Mouse (Mus musculus): ENCODE results near the gene Rab11a. TPM values are rescaled to one million over a fixed set of nuclear protein-coding genes. Genes with fewer than 3 reads are reported as not detected.
"Not testable (repeated sequence)": the region's sequence is repeated elsewhere in the genome, so short reads cannot be mapped to it uniquely, and the experiment has no call there.

The Rab11a gene
- total RNA-seq, 1 experiment from 2014 or later = 206 TPM

GRCm38 (mm10) chr9:64764824-64765223 is 27.3 kb upstream of the Rab11a start:
- ATAC-seq (replicated peaks in 1 of 2; ENCODE audit: insufficient read depth in 1 of 2, low FRiP score in 2 of 2, low TSS enrichment in 1 of 2, low read depth in 1 of 2, poor library complexity in 2 of 2, severe bottlenecking in 2 of 2) = no peak

DNA sequence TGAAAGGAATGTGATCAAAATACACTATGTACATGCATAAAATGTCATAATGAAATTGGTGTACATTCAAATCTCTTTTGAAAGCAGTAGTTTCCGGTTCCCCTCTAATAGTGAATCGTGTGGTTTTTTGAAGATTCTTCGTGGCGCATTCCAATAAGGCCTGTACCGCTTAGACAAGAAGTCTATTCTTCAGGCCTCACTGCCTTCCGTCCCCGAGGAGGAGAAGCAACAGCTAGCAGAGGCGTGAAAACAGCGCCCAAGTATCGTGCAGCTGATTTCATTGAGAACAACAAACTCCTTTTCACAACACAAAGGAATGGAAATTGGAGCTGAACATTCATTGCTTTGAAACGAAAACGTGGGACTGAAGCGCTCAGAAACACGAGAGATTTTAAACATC is 20.5 kb upstream of the Rab11a start:
- ATAC-seq (replicated peaks in 1 of 2; ENCODE audit: insufficient read depth in 1 of 2, low FRiP score in 2 of 2, low TSS enrichment in 1 of 2, low read depth in 1 of 2, poor library complexity in 2 of 2, severe bottlenecking in 2 of 2) = no peak

DNA sequence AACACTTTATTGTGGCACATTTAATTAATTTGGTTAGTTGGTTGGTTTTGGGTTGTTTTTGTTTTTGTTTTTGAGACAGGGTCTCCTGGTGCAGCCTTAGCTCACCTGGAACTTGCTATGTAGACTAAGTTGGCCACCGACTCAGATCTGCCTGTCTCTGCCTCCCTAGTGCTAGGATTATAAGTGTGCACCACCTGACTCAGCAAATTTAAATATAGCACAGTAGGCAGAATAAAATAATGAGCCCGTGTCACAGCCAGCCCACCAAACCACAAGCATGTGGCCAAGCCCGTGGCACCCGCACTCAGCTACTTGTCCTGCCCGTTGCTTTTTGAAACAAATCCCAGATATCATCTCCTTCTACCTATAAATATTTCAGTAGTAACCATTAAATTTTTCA is 15.0 kb upstream of the Rab11a start:
- 0 out of 4 replicates have a peak, but pooled peaks of 1 of the 2 experiments have one; percentile 37 for ATAC-seq (replicated peaks in 1 of 2; ENCODE audit: insufficient read depth in 1 of 2, low FRiP score in 2 of 2, low TSS enrichment in 1 of 2, low read depth in 1 of 2, poor library complexity in 2 of 2, severe bottlenecking in 2 of 2)

- no peak for ATAC-seq (replicated peaks in 1 of 2; ENCODE audit: insufficient read depth in 1 of 2, low FRiP score in 2 of 2, low TSS enrichment in 1 of 2, low read depth in 1 of 2, poor library complexity in 2 of 2, severe bottlenecking in 2 of 2)
Observed at GRCm38 (mm10) chr9:64749314-64749713, 11.8 kb upstream of the Rab11a start.

DNA sequence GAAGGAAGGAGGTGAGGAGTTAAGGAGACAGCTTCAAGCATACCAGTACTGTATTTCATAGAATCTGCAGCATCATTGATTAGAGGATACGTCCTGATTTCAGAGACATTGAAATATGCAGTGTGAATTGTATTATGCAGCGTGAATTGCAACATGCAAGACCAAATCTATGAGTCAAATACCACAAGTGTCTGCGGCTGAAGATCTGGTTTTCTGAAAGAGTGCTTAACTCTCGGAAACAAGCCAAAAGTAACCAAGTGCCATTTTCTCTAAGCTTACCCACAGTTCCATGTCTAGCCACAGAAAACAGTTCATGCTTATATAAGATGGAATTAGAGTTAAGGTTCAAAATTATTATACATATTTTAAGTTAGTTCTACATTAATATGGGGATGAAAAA is 10.2 kb upstream of the Rab11a start:
- no peak for ATAC-seq (replicated peaks in 1 of 2; ENCODE audit: insufficient read depth in 1 of 2, low FRiP score in 2 of 2, low TSS enrichment in 1 of 2, low read depth in 1 of 2, poor library complexity in 2 of 2, severe bottlenecking in 2 of 2)

DNA sequence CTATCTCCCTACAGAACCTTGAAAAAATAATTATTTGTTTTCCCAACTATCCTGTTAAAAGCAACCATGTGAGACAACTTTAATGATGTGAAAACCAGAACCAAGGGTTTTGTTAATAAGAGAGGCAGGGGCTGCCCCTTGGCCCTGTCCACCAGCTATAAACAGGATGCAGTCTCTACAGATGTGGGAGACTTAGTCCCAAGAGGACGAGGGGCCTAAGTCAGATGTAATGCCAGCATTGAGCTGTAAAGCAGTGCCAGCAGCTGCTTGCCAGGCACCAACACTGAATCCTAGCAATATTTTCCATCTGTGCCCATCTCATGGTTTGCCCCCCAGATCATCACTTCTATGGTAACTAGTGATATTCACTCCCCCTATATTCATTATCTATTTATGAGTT is 4.9 kb upstream of the Rab11a start:
- no peak for ATAC-seq (replicated peaks in 1 of 2; ENCODE audit: insufficient read depth in 1 of 2, low FRiP score in 2 of 2, low TSS enrichment in 1 of 2, low read depth in 1 of 2, poor library complexity in 2 of 2, severe bottlenecking in 2 of 2)

- no peak for ATAC-seq (replicated peaks in 1 of 2; ENCODE audit: insufficient read depth in 1 of 2, low FRiP score in 2 of 2, low TSS enrichment in 1 of 2, low read depth in 1 of 2, poor library complexity in 2 of 2, severe bottlenecking in 2 of 2)
Observed at GRCm38 (mm10) chr9:64739001-64739400, 1.4 kb upstream of the Rab11a start.

GRCm38 (mm10) chr9:64736639-64737405 is 736 bp downstream of the Rab11a start:
- peak; percentile 54 to 56 for ATAC-seq (replicated peaks in 1 of 2; ENCODE audit: insufficient read depth in 1 of 2, low FRiP score in 2 of 2, low TSS enrichment in 1 of 2, low read depth in 1 of 2, poor library complexity in 2 of 2, severe bottlenecking in 2 of 2)

- ATAC-seq (replicated peaks in 1 of 2; ENCODE audit: insufficient read depth in 1 of 2, low FRiP score in 2 of 2, low TSS enrichment in 1 of 2, low read depth in 1 of 2, poor library complexity in 2 of 2, severe bottlenecking in 2 of 2) = peak in 1 of 2 experiments; percentile 15; a peak in 1 of 4 replicates
Observed at GRCm38 (mm10) chr9:64736076-64736638, 1.4 kb downstream of the Rab11a start.

DNA sequence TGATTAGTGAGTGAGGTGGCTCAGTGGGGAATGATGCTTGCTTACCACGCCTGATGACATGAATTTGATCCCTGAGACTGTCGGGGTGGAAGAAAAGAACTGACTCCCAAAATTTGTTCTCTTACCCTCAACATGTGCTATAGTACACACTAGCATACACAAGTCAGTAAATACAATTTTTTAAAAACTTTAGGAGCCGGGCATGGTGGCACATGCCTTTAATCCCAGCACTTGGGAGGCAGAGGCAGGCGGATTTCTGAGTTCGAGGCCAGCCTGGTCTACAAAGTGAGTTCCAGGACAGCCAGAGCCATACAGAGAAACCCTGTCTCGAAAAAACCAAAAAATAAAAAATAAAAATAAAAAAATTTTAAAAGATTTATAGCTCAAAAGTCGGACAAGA is 2.6 kb downstream of the Rab11a start:
- not testable (repeated sequence) for ATAC-seq (replicated peaks in 1 of 2; ENCODE audit: insufficient read depth in 1 of 2, low FRiP score in 2 of 2, low TSS enrichment in 1 of 2, low read depth in 1 of 2, poor library complexity in 2 of 2, severe bottlenecking in 2 of 2)

DNA sequence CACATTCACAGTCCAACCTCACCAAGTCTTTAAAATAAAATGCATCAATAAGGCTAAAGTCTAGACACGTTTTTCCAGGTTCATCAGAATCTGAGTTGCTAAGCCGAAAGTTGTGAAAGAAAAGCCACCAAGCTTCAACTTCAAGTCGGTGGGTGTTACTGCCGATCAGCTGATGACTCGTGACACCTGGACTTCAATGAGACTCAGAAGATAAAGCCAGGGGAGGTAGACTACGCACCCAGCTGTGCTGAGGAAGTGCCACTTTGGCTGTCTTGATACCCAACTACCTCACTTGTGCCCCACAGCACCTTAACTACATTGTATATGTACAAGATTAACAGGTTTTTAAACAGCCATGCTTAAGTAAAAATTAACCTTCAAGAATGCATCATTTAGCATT is 3.4 kb downstream of the Rab11a start:
- no peak for ATAC-seq (replicated peaks in 1 of 2; ENCODE audit: insufficient read depth in 1 of 2, low FRiP score in 2 of 2, low TSS enrichment in 1 of 2, low read depth in 1 of 2, poor library complexity in 2 of 2, severe bottlenecking in 2 of 2)

DNA sequence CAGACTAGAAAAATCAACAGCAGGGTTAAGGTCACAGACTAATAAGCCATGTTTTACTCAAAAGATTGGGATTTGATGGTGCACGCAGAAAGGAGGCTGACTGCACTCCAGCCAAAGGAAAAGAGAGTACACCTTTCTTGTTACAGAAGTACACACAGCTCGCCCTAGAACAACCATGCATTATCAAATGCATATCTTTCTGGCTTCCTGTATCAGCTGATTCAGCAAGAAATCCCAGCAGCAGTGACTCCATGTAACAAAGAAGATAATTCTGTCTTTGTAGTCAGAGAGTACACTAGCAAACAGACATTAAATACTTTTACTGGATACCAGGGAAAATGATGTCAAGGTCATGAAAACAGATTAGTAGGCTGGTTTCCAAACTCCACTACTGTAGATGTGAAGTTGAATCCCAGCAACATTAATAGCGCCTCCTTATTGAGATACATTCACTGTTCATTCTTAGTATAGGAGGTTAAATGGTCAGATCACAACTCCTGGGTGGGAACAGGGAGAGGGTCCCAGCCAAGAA is 6.5 kb downstream of the Rab11a start:
- ATAC-seq (replicated peaks in 1 of 2; ENCODE audit: insufficient read depth in 1 of 2, low FRiP score in 2 of 2, low TSS enrichment in 1 of 2, low read depth in 1 of 2, poor library complexity in 2 of 2, severe bottlenecking in 2 of 2) = no peak

GRCm38 (mm10) chr9:64726454-64726853 is 11.1 kb downstream of the Rab11a start:
- ATAC-seq (replicated peaks in 1 of 2; ENCODE audit: insufficient read depth in 1 of 2, low FRiP score in 2 of 2, low TSS enrichment in 1 of 2, low read depth in 1 of 2, poor library complexity in 2 of 2, severe bottlenecking in 2 of 2) = no peak

DNA sequence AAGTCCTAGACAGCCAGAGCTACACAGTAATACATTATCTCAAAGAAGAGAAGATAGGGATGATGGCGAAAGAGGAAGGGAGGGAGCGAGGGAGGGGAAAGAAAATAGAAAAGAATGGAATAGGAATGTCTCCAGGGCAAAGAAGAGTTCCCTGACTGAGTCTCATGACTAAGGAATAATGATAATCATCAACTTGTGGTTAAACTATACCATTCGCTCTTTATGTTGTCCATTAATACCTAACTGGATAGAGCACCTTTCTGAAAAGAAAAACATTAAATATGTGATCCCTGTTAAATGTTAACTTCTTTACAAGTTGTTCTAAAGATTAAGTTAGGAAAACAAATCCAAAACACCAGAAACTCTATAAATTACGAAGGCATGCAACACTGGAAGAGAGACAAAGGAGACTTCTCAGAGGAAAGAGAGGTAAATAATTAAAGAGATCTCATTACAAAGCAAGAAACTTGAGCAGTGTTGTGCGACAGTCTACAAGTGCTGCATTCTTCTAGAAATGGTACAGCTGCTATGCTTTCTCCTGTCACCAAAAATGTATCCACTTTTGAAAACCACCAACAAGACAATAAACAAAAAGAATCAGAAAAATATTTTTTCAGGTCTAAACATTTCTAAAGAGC is 17.9 kb downstream of the Rab11a start:
- no peak for ATAC-seq (replicated peaks in 1 of 2; ENCODE audit: insufficient read depth in 1 of 2, low FRiP score in 2 of 2, low TSS enrichment in 1 of 2, low read depth in 1 of 2, poor library complexity in 2 of 2, severe bottlenecking in 2 of 2)

DNA sequence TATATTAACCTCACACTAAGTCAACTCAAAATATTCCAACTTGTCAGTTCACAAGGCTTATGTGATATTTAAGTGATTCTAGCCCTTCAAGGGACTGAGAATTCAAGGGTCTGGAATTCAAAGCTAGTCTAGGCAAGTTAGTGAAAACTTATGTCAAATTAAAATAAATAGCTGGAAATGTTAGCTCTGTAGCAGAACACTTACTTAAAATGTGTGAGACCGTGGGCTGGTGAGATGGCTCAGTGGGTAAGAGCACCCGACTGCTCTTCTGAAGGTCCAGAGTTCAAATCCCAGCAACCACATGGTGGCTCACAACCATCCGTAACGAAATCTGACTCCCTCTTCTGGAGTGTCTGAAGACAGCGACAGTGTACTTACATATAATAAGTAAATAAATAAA is 27.3 kb downstream of the Rab11a start:
- ATAC-seq (replicated peaks in 1 of 2; ENCODE audit: insufficient read depth in 1 of 2, low FRiP score in 2 of 2, low TSS enrichment in 1 of 2, low read depth in 1 of 2, poor library complexity in 2 of 2, severe bottlenecking in 2 of 2) = not testable (repeated sequence)

- ATAC-seq (replicated peaks in 1 of 2; ENCODE audit: insufficient read depth in 1 of 2, low FRiP score in 2 of 2, low TSS enrichment in 1 of 2, low read depth in 1 of 2, poor library complexity in 2 of 2, severe bottlenecking in 2 of 2) = no peak
Observed at GRCm38 (mm10) chr9:64704073-64704840, 33.3 kb downstream of the Rab11a start.

DNA sequence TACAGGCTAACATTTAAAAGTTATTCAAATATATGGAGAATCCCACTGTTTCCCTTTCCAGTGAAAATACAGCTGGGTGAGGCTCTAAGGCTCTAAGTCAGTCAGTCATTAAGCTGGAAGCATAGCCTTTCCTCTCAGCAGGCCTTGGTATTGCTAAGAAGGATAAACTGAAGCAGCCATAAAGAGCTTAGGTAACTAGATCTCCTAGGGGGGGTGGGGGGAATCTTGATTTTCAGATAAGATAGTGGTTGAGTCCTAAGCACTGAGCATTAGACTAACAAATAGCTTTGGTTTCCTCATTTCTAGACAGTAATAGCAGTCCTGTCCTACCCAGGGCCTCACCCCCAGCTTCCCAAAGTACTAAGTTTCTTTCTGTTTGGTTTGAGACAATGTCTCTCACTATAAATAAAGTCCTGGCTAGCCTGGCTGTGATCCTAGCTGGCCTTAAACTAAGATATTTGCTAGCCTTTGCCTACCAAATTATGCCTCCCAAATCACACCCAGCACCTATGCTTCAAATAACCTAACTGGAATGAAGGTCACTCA is 34.1 kb downstream of the Rab11a start:
- no peak for ATAC-seq (replicated peaks in 1 of 2; ENCODE audit: insufficient read depth in 1 of 2, low FRiP score in 2 of 2, low TSS enrichment in 1 of 2, low read depth in 1 of 2, poor library complexity in 2 of 2, severe bottlenecking in 2 of 2)

All from hematopoietic stem cell, adult 5-6 weeks (primary cell).